Mouse (Mus musculus): ENCODE results near the gene Trip13. TPM values are rescaled to one million over a fixed set of nuclear protein-coding genes. Genes with fewer than 3 reads are reported as not detected.

Trip13 gene
- 0.22 and 0.82 TPM in 2 replicates for polyA plus RNA-seq (2012; rRNA removed)

GRCm38 (mm10) chr13:73937321-73938176 lies at the start of gene Trip13, which contains the start of gene Brd9:
Gene Trip13, minus strand, starts transcription at chr13:73937784.
Gene Brd9, plus strand, starts transcription at chr13:73937811.
- Histone ChIP-seq H3K36me3 (ENCODE audit: control insufficient read depth, insufficient read depth, low read length) (peaks cover 11% of the 10 kb centered on the region; the same call in 1 of the 2 replicates), H3K27me3 (ENCODE audit: control insufficient read depth, insufficient read depth, low read length) (no peaks in the 10 kb centered on the region), H3K27ac (ENCODE audit: insufficient read depth, low read depth, low read length) (peak within 1 kb of the TSS; percentile 94), H3K4me1 (ENCODE audit: control insufficient read depth, insufficient read depth, insufficient read length, low read length) (peaks cover 13% of the 10 kb centered on the region; the same call in 1 of the 2 replicates), H3K4me3 (ENCODE audit: low read depth, low read length) (peak within 1 kb of the TSS; percentile 75)
- no peak for TF ChIP-seq CTCF (IDR thresholded peaks at IDR 0.05; ENCODE audit: extremely low read depth, insufficient read length, insufficient replicate concordance, low read depth, low read length)
- TF ChIP-seq POLR2A (IDR thresholded peaks at IDR 0.05; ENCODE audit: low read depth, low read length) = no peak; the same call in none of the 2 replicates
- WGBS = 1% methylated on average over 82 of the region's 82 CpGs

GRCm38 (mm10) chr13:73976935-73977334 lies 39.4 kb upstream of the Trip13 start:
- WGBS = 93% methylated on average over 5 of the region's 5 CpGs
- TF ChIP-seq CTCF (IDR thresholded peaks at IDR 0.05; ENCODE audit: extremely low read depth, insufficient read length, insufficient replicate concordance, low read depth, low read length) (no peak), POLR2A (IDR thresholded peaks at IDR 0.05; ENCODE audit: low read depth, low read length) (no peak)
- Histone ChIP-seq H3K27me3 (ENCODE audit: control insufficient read depth, insufficient read depth, low read length) (no peaks in the 10 kb centered on the region), H3K4me3 (ENCODE audit: low read depth, low read length) (no peak overlapping the region), H3K4me1 (ENCODE audit: control insufficient read depth, insufficient read depth, insufficient read length, low read length) (no peaks in the 10 kb centered on the region; the same call in 1 of the 2 replicates), H3K36me3 (ENCODE audit: control insufficient read depth, insufficient read depth, low read length) (no peaks in the 10 kb centered on the region), H3K27ac (ENCODE audit: insufficient read depth, low read depth, low read length) (no peak overlapping the region)

GRCm38 (mm10) chr13:73974523-73974922 lies 36.9 kb upstream of the Trip13 start:
- no peaks in the 10 kb centered on the region for H3K36me3 ChIP-seq (ENCODE audit: control insufficient read depth, insufficient read depth, low read length)
- TF ChIP-seq POLR2A (IDR thresholded peaks at IDR 0.05; ENCODE audit: low read depth, low read length) (no peak), CTCF (IDR thresholded peaks at IDR 0.05; ENCODE audit: extremely low read depth, insufficient read length, insufficient replicate concordance, low read depth, low read length) (no peak)
- no peak overlapping the region for H3K4me3 ChIP-seq (ENCODE audit: low read depth, low read length)
- WGBS = 86% methylated on average over 3 of the region's 3 CpGs
- peaks cover 6% of the 10 kb centered on the region; the same call in 1 of the 2 replicates for H3K4me1 ChIP-seq (ENCODE audit: control insufficient read depth, insufficient read depth, insufficient read length, low read length)
- H3K27me3 ChIP-seq (ENCODE audit: control insufficient read depth, insufficient read depth, low read length) = no peaks in the 10 kb centered on the region
- H3K27ac ChIP-seq (ENCODE audit: insufficient read depth, low read depth, low read length) = no peak overlapping the region

- H3K27ac ChIP-seq (ENCODE audit: insufficient read depth, low read depth, low read length) = peak overlapping the region; percentile 88
- peak overlapping the region; percentile 47 for H3K4me3 ChIP-seq (ENCODE audit: low read depth, low read length)
- peaks cover 6% of the 10 kb centered on the region; the same call in 1 of the 2 replicates for H3K4me1 ChIP-seq (ENCODE audit: control insufficient read depth, insufficient read depth, insufficient read length, low read length)
- peak; percentile 90; the same call in 1 of the 2 replicates for TF ChIP-seq CTCF (IDR thresholded peaks at IDR 0.05; ENCODE audit: extremely low read depth, insufficient read length, insufficient replicate concordance, low read depth, low read length)
- TF ChIP-seq POLR2A (IDR thresholded peaks at IDR 0.05; ENCODE audit: low read depth, low read length) = peak; percentile 8; the same call in 1 of the 2 replicates
- H3K27me3 ChIP-seq (ENCODE audit: control insufficient read depth, insufficient read depth, low read length) = no peaks in the 10 kb centered on the region
- no peaks in the 10 kb centered on the region for H3K36me3 ChIP-seq (ENCODE audit: control insufficient read depth, insufficient read depth, low read length)
- WGBS = 2% methylated on average over 12 of the region's 12 CpGs
Measured at GRCm38 (mm10) chr13:73970545-73971448, 33.2 kb upstream of the Trip13 start.

- TF ChIP-seq POLR2A (IDR thresholded peaks at IDR 0.05; ENCODE audit: low read depth, low read length) (no peak), CTCF (IDR thresholded peaks at IDR 0.05; ENCODE audit: extremely low read depth, insufficient read length, insufficient replicate concordance, low read depth, low read length) (no peak)
- H3K27ac ChIP-seq (ENCODE audit: insufficient read depth, low read depth, low read length) = no peak within 1 kb of the TSS
- H3K27me3 ChIP-seq (ENCODE audit: control insufficient read depth, insufficient read depth, low read length) = no peaks in the 10 kb centered on the region
- H3K4me1 ChIP-seq (ENCODE audit: control insufficient read depth, insufficient read depth, insufficient read length, low read length) = no peaks in the 10 kb centered on the region
- WGBS = 83% methylated on average over 5 of the region's 5 CpGs
- peaks cover 17% of the 10 kb centered on the region for H3K36me3 ChIP-seq (ENCODE audit: control insufficient read depth, insufficient read depth, low read length)
- H3K4me3 ChIP-seq (ENCODE audit: low read depth, low read length) = no peak within 1 kb of the TSS
Measured at GRCm38 (mm10) chr13:73963551-73963950, 26.0 kb upstream of the Trip13 start, which contains the start of gene Zdhhc11. Gene Zdhhc11, plus strand, starts transcription at chr13:73963851.

GRCm38 (mm10) chr13:73961177-73961576 lies 23.6 kb upstream of the Trip13 start:
- WGBS = 83% methylated on average over 4 of the region's 4 CpGs

More at GRCm38 (mm10) chr13:73961177-73961576, 23.6 kb upstream of the Trip13 start:
- Histone ChIP-seq H3K4me3 (ENCODE audit: low read depth, low read length) (no peak overlapping the region), H3K4me1 (ENCODE audit: control insufficient read depth, insufficient read depth, insufficient read length, low read length) (no peaks in the 10 kb centered on the region), H3K27me3 (ENCODE audit: control insufficient read depth, insufficient read depth, low read length) (no peaks in the 10 kb centered on the region), H3K27ac (ENCODE audit: insufficient read depth, low read depth, low read length) (no peak overlapping the region), H3K36me3 (ENCODE audit: control insufficient read depth, insufficient read depth, low read length) (peaks cover 36% of the 10 kb centered on the region)
- TF ChIP-seq CTCF (IDR thresholded peaks at IDR 0.05; ENCODE audit: extremely low read depth, insufficient read length, insufficient replicate concordance, low read depth, low read length) (no peak), POLR2A (IDR thresholded peaks at IDR 0.05; ENCODE audit: low read depth, low read length) (no peak)
